Mouse (Mus musculus) frontal cortex, postnatal 14 days (tissue): ENCODE data around the gene Ntm.

Source experiments
- DNase-seq, 2 experiments: peaks; one replicate each; pipeline ENCODE4 v3.0.0; 2022; ENCODE audit warnings: low spot score in 2 of 2

Gene Ntm

DNA sequence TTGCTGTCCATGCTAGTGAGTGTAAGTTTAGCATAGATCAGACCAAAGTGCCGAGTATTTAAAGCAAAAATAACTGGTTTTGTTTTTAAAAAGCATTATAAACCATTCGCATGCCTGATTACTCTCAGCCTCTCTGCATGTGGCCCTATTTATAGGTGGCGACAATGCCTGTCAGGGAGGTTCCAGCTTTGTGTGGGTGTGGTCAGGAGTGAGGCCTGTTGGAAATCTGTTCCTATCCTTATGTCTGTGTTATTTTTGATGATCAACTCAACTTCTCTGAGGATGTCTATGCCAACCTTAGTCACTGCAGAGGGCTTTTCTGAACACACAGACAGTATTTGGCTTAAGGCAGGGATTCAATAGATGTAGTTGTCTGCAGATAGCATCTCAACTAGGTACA lies 78.9 kb downstream of the Ntm start:
- no peak for DNase-seq

DNA sequence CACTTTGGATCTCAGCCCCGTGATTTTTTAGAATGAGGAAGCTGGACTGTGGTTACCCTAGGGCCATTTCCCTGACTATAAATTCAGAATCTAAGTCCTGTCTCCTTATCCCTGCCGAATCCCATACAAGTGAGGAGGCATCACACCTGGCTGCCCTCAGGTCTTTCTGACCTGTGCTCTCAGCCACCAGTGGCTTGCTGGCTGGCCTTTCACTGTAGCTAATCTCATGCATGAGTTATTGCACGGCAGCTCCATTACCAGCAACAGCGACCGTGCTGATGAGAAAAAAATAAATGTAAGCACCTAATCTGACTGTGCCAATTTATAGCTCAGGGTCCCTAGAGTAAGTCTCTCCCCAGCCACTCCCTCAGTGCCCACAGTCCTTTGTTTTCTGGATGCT lies 81.3 kb downstream of the Ntm start:
- DNase-seq = no peak

DNA sequence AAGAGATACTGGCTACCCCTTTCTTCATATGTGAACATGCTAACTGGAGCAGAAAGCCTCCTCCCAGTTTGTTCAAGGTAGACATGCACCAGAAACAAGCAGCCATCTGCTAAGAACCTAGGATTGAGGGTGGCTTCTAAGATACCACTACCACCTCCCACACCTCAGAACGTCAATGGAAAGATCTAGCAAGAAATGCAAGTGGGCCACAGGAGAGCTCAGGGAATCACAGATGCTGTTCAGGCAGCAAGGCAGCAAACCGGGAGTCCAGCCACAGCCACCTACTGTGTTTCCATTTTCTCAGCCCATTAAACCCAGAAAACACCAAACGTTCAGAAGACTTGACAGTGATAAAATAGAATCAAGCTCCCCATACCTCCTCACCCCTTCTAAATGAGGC lies 85.4 kb downstream of the Ntm start:
- no peak for DNase-seq

DNA sequence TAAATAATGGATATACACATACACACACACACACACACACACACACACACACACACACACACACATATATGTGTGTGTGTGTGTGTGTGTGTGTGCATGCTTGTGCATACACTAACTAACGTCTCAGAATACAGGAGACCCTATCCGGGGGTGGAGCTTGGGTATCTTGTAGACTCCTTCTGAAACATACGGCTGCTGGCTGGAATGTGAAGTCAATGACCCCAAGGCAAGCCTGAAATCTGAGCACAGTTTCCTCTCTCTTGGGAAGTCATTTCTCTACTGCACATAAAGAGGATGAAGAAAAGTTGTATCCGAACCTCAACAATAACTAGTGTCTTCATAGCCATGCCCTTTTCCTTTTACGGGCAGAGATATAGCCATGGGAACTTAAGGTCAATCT lies 95.2 kb downstream of the Ntm start:
- no peak for DNase-seq

DNA sequence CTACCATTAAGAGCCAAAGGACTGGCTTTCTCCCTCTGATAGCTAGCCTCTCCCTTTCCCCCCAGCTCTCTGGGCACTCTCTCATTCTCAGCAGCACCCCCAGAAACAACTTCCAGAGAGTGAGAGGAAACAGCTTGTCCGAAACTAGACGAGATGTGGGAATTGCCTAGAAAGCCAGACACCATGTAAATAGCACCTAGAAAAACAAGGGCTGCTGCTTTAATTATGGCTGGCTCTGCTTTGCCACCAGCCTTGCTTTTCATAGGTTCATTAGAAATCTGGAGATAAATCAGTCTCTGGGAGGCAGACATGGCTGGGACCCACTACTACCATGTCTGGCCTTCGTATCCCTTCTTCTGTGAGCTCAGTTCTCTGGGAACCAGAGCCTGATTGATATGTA lies 96.1 kb downstream of the Ntm start:
- no peak for DNase-seq

DNA sequence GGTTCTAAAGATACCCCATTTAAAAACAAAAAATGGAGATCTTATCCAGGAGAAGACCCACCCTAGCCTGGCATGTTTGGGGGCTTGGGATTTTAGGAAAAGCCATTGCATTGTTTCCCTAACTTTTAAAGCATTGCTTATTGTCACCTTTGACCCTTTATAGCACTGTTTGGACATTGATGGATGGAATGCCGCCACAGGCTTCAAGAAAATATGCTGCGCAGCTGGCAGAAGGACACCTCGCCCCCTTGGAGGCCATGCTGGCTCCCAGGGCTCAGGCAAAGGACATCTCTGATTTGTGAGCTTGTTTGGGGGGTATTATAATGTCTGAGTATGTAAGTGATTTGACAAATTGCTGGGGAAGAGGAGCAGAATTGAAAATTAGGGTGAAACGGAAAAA lies 96.8 kb downstream of the Ntm start:
- DNase-seq = no peak

DNA sequence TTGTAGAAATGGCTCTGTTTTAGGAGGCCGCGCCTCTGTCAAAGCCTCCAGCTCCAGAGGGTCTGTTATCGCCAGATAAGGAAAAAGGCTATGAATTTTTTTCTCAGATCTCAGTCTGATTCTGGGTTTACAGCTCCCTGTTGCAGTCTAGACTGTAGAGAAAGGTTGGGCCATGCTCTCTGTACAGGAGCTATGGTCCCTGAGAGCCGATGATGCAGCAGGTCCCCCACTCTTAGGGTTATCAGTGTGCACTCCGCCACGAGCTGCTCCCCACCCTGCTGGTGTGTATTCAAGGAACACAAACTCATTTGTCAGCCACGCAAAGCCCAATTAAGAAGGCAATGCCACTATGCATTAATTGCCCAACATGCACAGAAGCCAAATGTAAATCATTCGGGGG lies 97.4 kb downstream of the Ntm start:
- DNase-seq = no peak

DNA sequence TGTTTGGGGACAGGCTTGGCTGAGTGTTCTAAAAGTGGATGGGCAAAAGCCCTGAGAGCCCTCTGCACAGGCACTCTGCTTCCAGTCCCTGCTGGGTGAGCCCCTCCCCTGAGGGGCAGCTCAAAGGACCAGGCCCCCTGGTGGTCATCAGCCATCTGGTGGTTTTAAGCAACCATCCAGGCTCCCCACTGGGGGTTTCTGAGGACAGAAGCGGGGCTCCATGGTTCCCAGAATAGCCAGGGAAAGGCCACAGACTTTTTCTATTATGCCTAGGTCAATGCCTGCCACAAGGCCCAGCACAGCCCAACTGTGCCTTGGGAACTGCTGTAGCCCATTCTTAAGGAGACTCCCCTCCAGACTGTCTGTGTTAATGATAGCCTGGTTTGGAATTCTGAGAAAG lies 98.1 kb downstream of the Ntm start:
- DNase-seq = peak in 1 of 2 experiments; percentile 25

DNA sequence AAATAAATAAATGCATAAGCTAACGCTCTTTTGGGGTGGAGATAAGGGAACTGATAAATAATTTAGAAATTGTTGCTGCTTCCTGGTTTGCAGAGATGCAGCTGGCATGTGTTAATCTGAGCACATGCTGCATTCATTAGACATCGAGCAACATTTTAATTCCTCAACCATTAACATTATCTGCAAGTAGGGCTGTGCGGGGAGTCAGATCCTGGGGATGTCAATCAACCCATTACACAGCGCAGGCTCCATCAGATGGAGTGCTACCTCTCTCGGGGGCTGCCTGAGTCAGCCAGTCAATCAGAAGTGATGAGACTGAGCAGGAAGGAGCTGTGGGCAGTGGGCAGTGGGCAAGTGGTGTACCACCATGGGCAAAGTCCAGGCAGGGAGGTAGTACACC lies 100.5 kb downstream of the Ntm start:
- DNase-seq = no peak

DNA sequence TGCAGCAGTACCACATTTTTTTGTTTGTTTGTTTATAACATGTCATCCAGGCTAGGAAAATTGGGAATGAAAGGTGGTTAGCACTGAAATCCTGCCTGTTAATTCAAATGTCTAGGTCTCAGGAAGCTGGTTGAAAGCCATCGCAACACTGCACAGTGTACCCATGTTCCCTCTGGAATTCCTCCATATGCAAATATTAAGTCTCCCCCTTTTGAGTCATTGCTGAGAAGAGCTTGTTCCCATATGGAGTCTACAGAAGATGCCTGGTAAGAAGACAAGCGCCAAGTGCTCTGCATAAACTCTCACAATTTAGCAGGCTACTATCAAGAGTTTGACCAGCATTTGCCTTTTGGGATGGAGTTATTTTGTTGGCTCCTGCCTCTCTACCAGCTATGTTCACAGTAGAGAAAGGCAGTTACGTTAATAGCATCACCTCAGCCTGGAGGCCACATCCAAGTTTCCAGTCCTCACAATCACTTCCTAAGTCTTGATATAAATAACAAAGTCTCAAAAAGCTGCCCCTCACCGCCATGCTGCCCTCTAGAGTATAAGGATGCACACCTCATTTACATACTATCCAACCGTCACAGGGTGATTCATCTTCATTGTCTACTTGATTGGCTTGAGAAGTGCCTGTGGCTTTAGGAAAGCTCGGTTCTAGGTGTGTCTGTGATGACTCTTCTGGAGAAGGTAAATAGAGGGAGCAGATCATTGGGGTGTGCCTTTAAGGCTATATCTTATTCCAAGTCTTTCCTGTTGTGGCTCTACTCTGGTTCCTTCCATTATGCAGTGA lies 103.5 kb downstream of the Ntm start:
- DNase-seq = no peak

DNA sequence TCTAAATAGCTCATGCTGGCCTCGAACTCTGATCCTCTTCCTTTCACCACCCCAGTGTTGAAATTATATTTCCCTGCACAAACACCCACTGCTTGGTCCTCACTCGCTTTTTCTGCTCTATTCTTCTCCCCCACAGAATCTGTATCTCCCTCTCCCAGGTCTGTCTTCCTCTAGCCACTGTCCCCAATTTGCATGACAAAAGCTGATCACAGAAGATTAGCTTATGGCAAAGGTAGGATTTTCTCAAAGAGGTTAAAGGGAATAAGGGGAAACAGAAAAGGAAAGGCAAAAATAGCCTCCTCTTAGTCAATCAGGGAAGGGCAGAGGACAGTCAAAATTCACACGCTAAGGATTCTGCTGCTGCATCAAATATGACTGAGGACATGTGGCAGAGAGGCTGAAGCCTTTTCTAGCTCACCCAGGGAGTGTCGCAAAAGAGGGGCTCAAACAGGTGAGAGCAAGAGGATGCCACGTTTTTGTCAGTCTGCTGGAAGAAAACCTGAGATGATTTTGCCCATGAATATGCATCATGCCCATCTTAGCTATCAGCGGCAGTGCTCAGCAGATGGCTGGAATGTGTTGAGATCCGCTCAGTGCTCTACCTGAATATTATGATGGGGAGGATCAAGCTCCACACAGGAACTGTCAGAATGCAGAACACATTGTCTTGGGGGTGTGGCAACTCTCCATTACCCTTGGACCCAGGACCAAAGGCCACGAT lies 114.0 kb downstream of the Ntm start:
- no peak for DNase-seq

DNA sequence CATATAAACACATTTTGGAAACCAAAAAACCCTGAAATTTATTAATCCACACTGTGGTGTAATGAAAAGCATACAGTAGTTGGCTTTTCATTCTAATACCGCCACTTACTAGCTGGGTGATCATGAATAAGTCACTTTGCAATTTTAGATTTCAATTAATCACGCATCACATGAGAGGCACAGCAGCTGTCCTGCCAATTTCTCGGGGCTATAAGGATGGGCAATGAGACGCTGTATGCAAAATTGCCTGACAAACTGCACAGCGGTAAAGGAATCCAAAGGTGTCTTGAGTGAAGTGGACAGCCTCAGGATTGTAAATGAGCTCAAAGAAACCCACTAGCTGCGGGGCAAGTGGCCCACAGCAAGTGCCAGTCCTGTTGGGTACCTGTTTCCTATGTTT lies 125.6 kb downstream of the Ntm start:
- no peak for DNase-seq

DNA sequence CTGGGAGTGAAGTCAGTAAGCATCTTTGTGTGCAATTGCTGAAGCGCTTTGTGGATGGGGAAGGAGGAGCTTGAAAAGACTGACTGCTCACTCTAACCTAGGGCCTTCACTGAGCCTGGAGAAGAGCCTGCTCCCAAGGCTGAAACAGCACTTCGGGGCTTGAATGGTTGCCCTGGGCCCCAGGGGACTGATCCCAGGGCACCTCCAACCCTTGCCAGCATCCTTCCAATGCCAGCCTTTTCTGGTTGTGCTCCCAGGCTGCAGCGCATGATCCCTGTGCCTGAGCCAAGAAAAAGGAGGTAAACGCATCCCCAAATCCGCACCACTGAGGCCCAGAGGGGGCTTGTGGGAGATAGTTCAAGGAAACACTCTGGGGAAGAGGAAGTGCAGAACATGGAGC lies 128.0 kb downstream of the Ntm start:
- peak; percentile 32 to 34 for DNase-seq

DNA sequence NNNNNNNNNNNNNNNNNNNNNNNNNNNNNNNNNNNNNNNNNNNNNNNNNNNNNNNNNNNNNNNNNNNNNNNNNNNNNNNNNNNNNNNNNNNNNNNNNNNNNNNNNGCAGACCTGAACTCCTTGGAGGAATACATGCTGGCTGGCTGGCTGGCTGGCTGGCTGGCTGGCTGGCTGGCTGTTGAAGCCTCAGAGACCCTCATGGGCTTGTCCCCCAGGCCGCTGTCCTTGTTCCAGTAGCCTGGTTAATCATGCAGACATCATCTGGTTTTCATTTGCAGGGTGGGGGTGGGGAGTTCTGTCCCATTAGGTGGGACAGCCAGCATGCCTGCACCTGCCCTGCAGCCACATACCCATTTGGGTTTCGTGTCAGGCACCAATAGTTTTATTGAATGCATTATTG lies 129.2 kb downstream of the Ntm start:
- no peak for DNase-seq

DNA sequence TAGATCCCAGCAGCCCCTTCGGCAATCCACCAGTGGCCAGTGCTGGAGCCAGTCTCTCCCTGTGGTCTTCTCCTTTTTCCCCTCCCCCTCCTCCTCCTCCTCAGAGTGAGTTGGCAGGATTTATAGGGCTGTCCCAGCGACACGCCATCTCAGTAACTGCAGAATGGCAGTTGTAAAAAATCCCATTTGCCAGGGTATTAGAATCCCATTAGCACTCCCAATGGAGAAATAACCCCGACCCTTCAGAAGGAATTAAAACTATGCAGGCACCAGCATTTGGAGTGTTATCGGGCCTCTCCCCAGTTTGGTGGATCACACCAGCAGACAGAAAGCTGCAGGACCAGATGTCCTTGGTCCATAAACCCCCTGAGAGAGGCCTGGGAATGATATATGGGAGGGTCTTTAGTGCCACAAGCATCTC lies 135.7 kb downstream of the Ntm start:
- no peak for DNase-seq

DNA sequence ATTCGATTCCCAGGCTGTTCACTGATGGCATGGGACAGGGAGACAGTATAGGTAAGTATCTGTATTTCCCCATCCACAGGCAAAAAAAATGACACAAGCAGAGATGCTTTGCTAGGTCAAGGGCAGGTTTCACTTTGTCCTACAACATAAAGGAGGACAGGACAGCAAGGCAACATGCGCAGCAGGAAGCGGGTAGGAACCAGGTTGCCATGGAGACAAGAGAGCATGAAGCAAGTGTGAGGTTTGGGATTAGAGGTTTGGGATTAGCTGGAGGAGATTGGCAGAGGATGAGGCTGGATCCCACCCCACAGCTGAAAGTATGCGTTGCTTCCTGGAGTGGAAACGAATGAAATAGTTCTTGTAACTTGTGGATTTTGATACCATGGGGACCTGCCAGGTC lies 137.7 kb downstream of the Ntm start:
- DNase-seq = no peak

DNA sequence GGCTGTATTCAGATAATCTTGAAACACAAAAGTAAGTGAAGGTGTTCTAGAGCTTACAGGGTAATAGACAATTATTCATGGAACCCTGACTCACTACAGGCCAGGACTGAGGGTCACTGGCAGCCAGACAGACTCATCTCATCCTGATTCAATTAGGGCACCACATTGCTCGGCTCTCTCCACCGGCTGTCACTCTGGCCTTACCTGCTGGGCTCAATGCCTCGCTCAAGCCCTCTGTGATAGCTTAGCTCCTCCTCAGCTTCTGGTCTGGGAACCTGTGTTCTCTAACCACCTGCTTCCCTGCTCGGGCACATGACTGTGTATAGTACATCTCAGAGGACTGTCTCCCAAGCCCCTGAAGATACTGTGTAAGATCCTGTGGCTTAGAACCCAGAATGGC lies 139.2 kb downstream of the Ntm start:
- DNase-seq = no peak

DNA sequence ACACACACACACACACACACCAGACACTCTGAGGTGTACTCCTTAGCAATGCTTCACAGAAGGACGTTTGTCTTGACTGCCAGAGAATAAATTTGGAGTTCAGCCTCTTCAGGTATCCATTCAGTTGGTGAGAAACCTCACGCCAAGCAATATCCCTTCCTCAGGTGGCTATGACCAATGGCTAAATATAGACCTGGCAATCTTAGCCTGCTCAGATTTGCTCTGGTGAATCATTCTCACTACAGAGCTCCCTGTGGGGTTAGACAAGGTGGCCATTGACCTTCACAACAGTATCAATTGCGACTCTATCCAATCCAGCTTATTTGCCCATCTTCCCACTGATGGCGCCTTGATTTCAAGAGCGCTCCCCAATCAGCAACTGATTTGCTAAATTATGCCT lies 150.3 kb downstream of the Ntm start:
- no peak for DNase-seq

DNA sequence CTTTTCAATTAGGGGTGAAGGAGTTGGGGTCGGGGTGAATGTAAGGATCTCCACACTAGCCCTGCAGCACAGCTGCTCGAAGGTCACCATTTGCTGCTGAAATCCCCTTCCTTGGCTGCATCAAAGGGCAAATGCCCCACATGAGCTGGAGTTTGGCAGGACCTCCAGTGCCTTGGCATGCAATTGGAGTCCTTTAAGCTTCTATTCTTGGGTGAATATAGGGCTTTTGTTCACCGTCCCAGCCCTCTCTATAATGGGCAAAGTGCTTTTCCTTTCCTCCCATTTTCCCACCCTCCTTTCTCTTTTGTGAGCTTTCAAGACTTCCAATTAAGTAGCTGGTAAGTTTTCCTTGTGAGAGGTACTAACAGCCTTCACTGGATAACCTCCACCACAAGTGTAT lies 156.2 kb downstream of the Ntm start:
- peak in 1 of 2 experiments; percentile 26 for DNase-seq

DNA sequence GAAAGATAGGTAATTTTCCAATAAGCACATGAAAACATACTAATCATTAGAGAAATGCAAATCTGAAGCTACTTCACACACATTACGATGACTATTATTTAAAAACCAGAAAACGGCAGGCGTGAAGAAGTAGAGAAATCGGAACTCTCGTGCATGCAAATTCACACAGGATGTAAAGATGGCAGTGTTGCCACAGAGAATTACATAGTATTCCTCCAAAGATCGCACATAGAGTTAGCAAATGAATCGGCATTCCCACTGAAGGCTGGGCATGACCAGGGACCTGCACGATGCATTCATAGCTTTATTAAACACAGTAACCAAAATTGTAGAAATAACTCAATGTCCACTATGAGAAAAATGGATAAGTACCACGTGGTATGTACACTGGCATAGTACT lies 158.5 kb downstream of the Ntm start:
- DNase-seq = no peak

DNA sequence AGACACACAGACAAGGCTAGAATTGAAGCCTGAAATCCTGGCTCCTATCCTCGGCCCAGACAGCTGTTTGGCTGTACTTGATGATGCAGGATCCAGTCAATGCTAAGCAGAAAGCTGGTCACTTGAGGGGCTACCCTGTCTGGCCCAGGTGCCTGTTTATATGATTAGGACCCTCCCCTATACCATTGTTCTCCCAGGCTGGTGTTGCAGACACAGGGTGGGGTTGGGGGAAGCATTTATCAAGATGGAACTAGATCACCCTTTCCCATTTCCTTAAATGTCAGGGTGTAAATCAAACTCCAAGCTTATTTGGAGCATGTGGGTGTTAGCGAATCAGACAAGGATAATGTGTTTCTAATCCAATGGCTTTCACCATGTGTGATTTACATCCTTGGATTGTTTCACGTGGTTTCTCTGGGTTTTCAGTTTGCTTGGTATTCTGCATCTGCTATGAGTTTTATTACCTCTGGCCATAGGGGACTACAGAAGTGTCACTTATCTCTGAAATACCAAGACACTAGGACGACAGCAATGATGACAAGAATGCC lies 159.1 kb downstream of the Ntm start:
- DNase-seq = no peak

DNA sequence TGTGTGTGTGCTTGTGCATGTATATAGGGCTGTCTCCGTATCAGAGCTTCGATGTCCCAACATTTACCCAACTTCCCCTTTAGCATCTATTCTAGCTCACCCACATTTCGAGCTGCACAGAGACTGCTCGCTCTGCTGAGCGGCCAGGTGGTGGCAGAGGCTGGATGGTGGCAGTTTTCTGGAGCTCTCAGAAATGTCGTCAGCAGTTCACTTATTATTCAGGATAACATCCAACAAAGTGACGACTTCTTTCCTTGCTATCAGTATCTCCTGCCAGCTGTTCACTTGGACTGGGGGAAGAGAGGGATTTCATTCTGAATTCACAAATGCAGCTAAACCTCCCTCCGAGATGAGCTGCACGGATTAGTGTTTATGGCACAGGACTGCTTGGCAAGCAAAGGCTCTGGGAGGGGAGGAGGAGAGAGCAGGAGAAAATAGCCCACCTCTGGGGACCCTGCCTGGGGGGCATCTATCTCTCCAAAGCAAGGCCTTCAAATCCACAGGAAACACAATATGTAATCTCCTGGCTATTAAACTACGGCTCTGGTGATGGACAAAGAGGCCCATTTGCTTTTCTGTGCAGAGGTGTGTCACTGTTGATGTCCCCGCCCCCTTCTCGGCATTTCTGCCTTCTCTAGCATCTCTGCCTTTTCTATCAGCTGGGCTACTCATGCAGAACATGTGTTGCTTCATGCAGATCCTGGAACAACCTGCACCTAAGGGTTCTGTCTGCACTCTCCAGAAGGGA lies 159.8 kb downstream of the Ntm start:
- peak; percentile 38 to 57 for DNase-seq
